Mouse (Mus musculus): ENCODE measurements at regions not wholly inside any gene's neighbourhood (a gene's known extent, or its start where the extent isn't known, plus 50 kb on each side); places are given as distances from the start of the nearest gene placed in this dataset.

GRCm38 (mm10) chr4:55179456-55179855 is 170.4 kb upstream of the Rad23b start:
- in situ Hi-C loops (cut with MboI; ENCODE audit: low pct_ligation_motif_present, low pct_unique_long_range_greater_than_20kb, low sequenced_read_pairs) (no loop called here), dilution Hi-C loops (cut with MboI; ENCODE audit: extremely low pct_ligation_motif_present, extremely low pct_unique_long_range_greater_than_20kb, low sequenced_read_pairs) (no loop called here)
- H3K9ac ChIP-seq (ENCODE audit: insufficient read depth, low read depth), result no peak overlapping the region
- no peak overlapping the region for H3K4me3 ChIP-seq (replicated peaks in 1 of 3; ENCODE audit: low read depth in 2 of 3, low read length in 2 of 3, poor library complexity in 1 of 3)
- no peaks in the 10 kb centered on the region for H3K4me1 ChIP-seq (ENCODE audit: control insufficient read depth in 1 of 2, insufficient read depth in 2 of 2)
- no peak for DNase-seq (ENCODE audit: extremely low read depth)
- H3K27ac ChIP-seq (ENCODE audit: insufficient read depth, low read depth), result no peak overlapping the region
- no peaks in the 10 kb centered on the region for H3K27me3 ChIP-seq (replicated peaks)
- no peak overlapping the region for H3K4me2 ChIP-seq (ENCODE audit: insufficient read depth, low read depth, poor library complexity, severe bottlenecking)
- H3K9me3 ChIP-seq (replicated peaks; ENCODE audit: low read length), result no peaks in the 10 kb centered on the region
- no peaks in the 10 kb centered on the region for H3K79me2 ChIP-seq (replicated peaks; ENCODE audit: control insufficient read depth, extremely low read depth, insufficient read depth, poor library complexity, severe bottlenecking)
- no peaks in the 10 kb centered on the region for H3K36me3 ChIP-seq (replicated peaks in 1 of 2; ENCODE audit: control insufficient read depth in 1 of 2, insufficient read depth in 1 of 2, low read length in 1 of 2)
- TF ChIP-seq CHD1 (IDR thresholded peaks at IDR 0.05; ENCODE audit: low read depth, low read length) (no peak), NRF1 (IDR thresholded peaks at IDR 0.05; ENCODE audit: low read depth, low read length) (no peak), MEF2A (IDR thresholded peaks at IDR 0.05; ENCODE audit: borderline replicate concordance, low read depth, low read length) (no peak), USF1 (IDR thresholded peaks at IDR 0.05; ENCODE audit: low read depth, low read length) (no peak), CHD2 (IDR thresholded peaks at IDR 0.05; ENCODE audit: low read length) (no peak), CTCF (conservative IDR thresholded peaks at IDR 0.05 in 1 of 2, IDR thresholded peaks at IDR 0.05 in 1 of 2; ENCODE audit: low read depth in 2 of 2, low read length in 2 of 2) (no peak), ELF1 (IDR thresholded peaks at IDR 0.05; ENCODE audit: low read depth, low read length) (no peak), RCOR1 (conservative IDR thresholded peaks at IDR 0.05; ENCODE audit: low read depth, low read length) (no peak)

GRCm38 (mm10) chr4:55183519-55183918 is 166.3 kb upstream of the Rad23b start:
- Histone ChIP-seq H3K4me2 (ENCODE audit: insufficient read depth, low read depth, poor library complexity, severe bottlenecking) (no peak overlapping the region), H3K9me3 (replicated peaks; ENCODE audit: low read length) (no peaks in the 10 kb centered on the region), H3K36me3 (replicated peaks in 1 of 2; ENCODE audit: control insufficient read depth in 1 of 2, insufficient read depth in 1 of 2, low read length in 1 of 2) (no peaks in the 10 kb centered on the region), H3K79me2 (replicated peaks; ENCODE audit: control insufficient read depth, extremely low read depth, insufficient read depth, poor library complexity, severe bottlenecking) (no peaks in the 10 kb centered on the region), H3K9ac (ENCODE audit: insufficient read depth, low read depth) (no peak overlapping the region), H3K27me3 (replicated peaks) (no peaks in the 10 kb centered on the region), H3K4me3 (replicated peaks in 1 of 3; ENCODE audit: low read depth in 2 of 3, low read length in 2 of 3, poor library complexity in 1 of 3) (no peak overlapping the region), H3K27ac (ENCODE audit: insufficient read depth, low read depth) (no peak overlapping the region), H3K4me1 (ENCODE audit: control insufficient read depth in 1 of 2, insufficient read depth in 2 of 2) (no peaks in the 10 kb centered on the region)
- DNase-seq (ENCODE audit: extremely low read depth), result no peak
- no peak for TF ChIP-seq KAT2A (IDR thresholded peaks at IDR 0.05; ENCODE audit: insufficient replicate concordance, low read length)
- no peak for TF ChIP-seq MAFK (IDR thresholded peaks at IDR 0.05; ENCODE audit: insufficient replicate concordance, low read length)
- no peak for TF ChIP-seq MEF2A (IDR thresholded peaks at IDR 0.05; ENCODE audit: borderline replicate concordance, low read depth, low read length)
- TF ChIP-seq E2F4 (IDR thresholded peaks at IDR 0.05; ENCODE audit: insufficient replicate concordance, low read depth, low read length), result no peak
- no peak for TF ChIP-seq JUND (conservative IDR thresholded peaks at IDR 0.05; ENCODE audit: low read depth, low read length)
- no peak for TF ChIP-seq NRF1 (IDR thresholded peaks at IDR 0.05; ENCODE audit: low read depth, low read length)
- TF ChIP-seq UBTF (IDR thresholded peaks at IDR 0.05; ENCODE audit: low read depth, low read length), result no peak
- no peak for TF ChIP-seq ZNF384 (IDR thresholded peaks at IDR 0.05; ENCODE audit: low read depth, low read length)
- no peak for TF ChIP-seq RAD21 (IDR thresholded peaks at IDR 0.05; ENCODE audit: low read depth, low read length)
- no peak for TF ChIP-seq BHLHE40 (IDR thresholded peaks at IDR 0.05; ENCODE audit: low read depth, low read length)
- no peak for TF ChIP-seq USF1 (IDR thresholded peaks at IDR 0.05; ENCODE audit: low read depth, low read length)
- no peak for TF ChIP-seq CTCF (conservative IDR thresholded peaks at IDR 0.05 in 1 of 2, IDR thresholded peaks at IDR 0.05 in 1 of 2; ENCODE audit: low read depth in 2 of 2, low read length in 2 of 2)
- TF ChIP-seq CHD2 (IDR thresholded peaks at IDR 0.05; ENCODE audit: low read length), result no peak
- TF ChIP-seq TBP (conservative IDR thresholded peaks at IDR 0.05; ENCODE audit: low read depth, low read length), result no peak
- TF ChIP-seq POLR2AphosphoS2 (IDR thresholded peaks at IDR 0.05; ENCODE audit: low read depth, low read length), result no peak
- no peak for TF ChIP-seq HCFC1 (IDR thresholded peaks at IDR 0.05; ENCODE audit: low read depth, low read length)
- no peak for TF ChIP-seq NELFE (IDR thresholded peaks at IDR 0.05; ENCODE audit: low read depth, low read length)
- TF ChIP-seq RCOR1 (conservative IDR thresholded peaks at IDR 0.05; ENCODE audit: low read depth, low read length), result no peak
- no peak for TF ChIP-seq IRF4 (IDR thresholded peaks at IDR 0.05; ENCODE audit: low read depth, low read length)
- in situ Hi-C loops (cut with MboI; ENCODE audit: low pct_ligation_motif_present, low pct_unique_long_range_greater_than_20kb, low sequenced_read_pairs), result no loop called here
- dilution Hi-C loops (cut with MboI; ENCODE audit: extremely low pct_ligation_motif_present, extremely low pct_unique_long_range_greater_than_20kb, low sequenced_read_pairs), result no loop called here

Measured in CH12.LX (cell line).